Comparison of ENCODE assay signal across 13 mouse cellular contexts in the genomic region with DNA sequence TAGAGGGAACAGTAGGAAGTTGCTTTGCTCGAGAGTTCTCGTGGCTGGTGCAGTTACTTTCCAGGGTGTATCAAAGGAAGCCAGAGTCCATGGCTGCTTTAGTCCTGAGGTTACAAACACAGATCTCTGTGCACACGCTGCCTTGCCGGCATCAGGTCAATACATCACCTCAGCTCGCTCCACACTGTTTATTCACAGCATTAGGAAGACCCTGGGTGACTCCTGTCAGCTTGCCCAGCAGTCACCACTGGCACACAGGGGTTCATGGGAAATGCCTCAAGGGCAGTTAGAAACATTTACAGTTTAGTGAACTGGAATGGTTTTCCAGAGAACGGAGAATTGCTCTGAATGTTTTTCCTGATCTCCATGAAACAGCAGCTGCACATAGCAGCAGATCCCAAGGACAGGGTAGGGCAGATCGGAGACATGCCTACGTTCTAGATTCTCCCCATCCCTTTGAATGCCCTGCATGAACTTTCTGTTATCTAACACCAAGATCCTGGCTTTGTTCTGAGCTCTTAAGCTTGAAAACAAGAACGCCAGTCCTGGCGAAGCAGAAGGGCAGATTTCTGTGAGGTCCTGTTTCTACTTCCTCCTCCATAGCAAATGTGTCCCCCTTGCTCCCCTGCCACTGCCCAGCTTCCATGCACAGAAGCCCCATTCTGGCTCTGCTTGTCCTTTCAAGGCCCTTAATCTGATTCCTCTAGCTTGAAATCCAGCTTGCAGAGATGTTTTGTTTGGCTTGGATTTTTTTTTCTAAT.
DNase-seq lines count a peak whose midpoint lies in the region; ATAC-seq and TF ChIP-seq lines count a peak whose summit lies in the region.
"Had no signal": no experiment of that assay in that cellular context is flagged by ENCODE, and none has a peak within 500 bp of the region (broad histone marks: within the 10 kb centered on the region; RNA-seq: fewer than 3 reads in every experiment).

No protein-coding gene starts in this region.

- peak; percentile 12 to 39 for DNase-seq in heart, adult 18-20 months
- DNase-seq in brain, adult 2 months (ENCODE audit: low read depth, low spot score) = peak; percentile 19
- peak; percentile 12 to 22 for DNase-seq in heart, postnatal 36 days
- peak; percentile 23 to 48 for DNase-seq in kidney, postnatal 4 days
- no peak for DNase-seq in urinary bladder, postnatal 14 days (ENCODE audit: low spot score)
- no peak for DNase-seq in hindbrain, postnatal 0 days (ENCODE audit: low spot score)
- DNase-seq in MN1 (ENCODE audit: low spot score) = no peak
- DNase-seq: layer of hippocampus, postnatal 36 days; lung, postnatal 14 days had no signal

- no peak overlapping the region for H3K9ac ChIP-seq in heart, embryonic 12.5 days
- no peak overlapping the region for H3K9ac ChIP-seq in hindbrain, postnatal 0 days (replicated peaks; ENCODE audit: low read length)
- H3K9ac ChIP-seq: embryonic facial prominence, embryonic 15.5 days; hindbrain, embryonic 15.5 days had no signal

- no peak overlapping the region; the same call in 1 of the 2 replicates for H3K27ac ChIP-seq in heart, embryonic 12.5 days (ENCODE audit: poor library complexity, severe bottlenecking)
- H3K27ac ChIP-seq in hindbrain, postnatal 0 days = no peak overlapping the region
- H3K27ac ChIP-seq: embryonic facial prominence, embryonic 15.5 days; hindbrain, embryonic 15.5 days had no signal

- H3K36me3 ChIP-seq in heart, embryonic 12.5 days = no peaks in the 10 kb centered on the region
- H3K36me3 ChIP-seq in hindbrain, postnatal 0 days (ENCODE audit: insufficient read depth, low read length) = no peaks in the 10 kb centered on the region
- H3K36me3 ChIP-seq: embryonic facial prominence, embryonic 15.5 days; hindbrain, embryonic 15.5 days had no signal

- no peak overlapping the region for H3K4me3 ChIP-seq in heart, embryonic 12.5 days
- no peak overlapping the region for H3K4me3 ChIP-seq in hindbrain, postnatal 0 days (ENCODE audit: low read length)
- H3K4me3 ChIP-seq: embryonic facial prominence, embryonic 15.5 days; hindbrain, embryonic 15.5 days had no signal

- intact Hi-C loops in heart, postnatal 36 days (cut with DNase I) = loop anchor here (5.0 kb wide), 1 partner anchor 74 kb away; no protein-coding TSS in a partner anchor

- no peaks in the 10 kb centered on the region for H3K27me3 ChIP-seq in heart, embryonic 12.5 days (replicated peaks)
- no peaks in the 10 kb centered on the region for H3K27me3 ChIP-seq in hindbrain, postnatal 0 days (ENCODE audit: insufficient read depth, low read length)
- H3K27me3 ChIP-seq: embryonic facial prominence, embryonic 15.5 days; hindbrain, embryonic 15.5 days had no signal

- TF ChIP-seq CTCF in hindbrain, postnatal 0 days (IDR thresholded peaks at IDR 0.05; ENCODE audit: low read depth) = no peak

- 51% methylated on average over 10 of the region's 10 CpGs for WGBS in heart, embryonic 12.5 days
- 52% methylated on average over 10 of the region's 10 CpGs for WGBS in hindbrain, postnatal 0 days

- no peaks in the 10 kb centered on the region for H3K9me3 ChIP-seq in heart, embryonic 12.5 days (replicated peaks)
- no peaks in the 10 kb centered on the region for H3K9me3 ChIP-seq in hindbrain, postnatal 0 days (ENCODE audit: low read length)
- H3K9me3 ChIP-seq: embryonic facial prominence, embryonic 15.5 days; hindbrain, embryonic 15.5 days had no signal

- H3K4me1 ChIP-seq in heart, embryonic 12.5 days (replicated peaks) = peaks cover 18% of the 10 kb centered on the region
- no peaks in the 10 kb centered on the region for H3K4me1 ChIP-seq in hindbrain, postnatal 0 days (ENCODE audit: insufficient read depth, low read length)
- H3K4me1 ChIP-seq: embryonic facial prominence, embryonic 15.5 days had no signal

- no peak for ATAC-seq in heart, embryonic 12.5 days (ENCODE audit: insufficient number of reproducible peaks, low FRiP score)
- ATAC-seq in hindbrain, postnatal 0 days = no peak
- ATAC-seq: activated CD4-positive, CD25-positive, alpha-beta regulatory T cell, adult 4 months had no signal

- no peak overlapping the region for H3K4me2 ChIP-seq in heart, embryonic 12.5 days
- H3K4me2 ChIP-seq in hindbrain, postnatal 0 days (ENCODE audit: low read depth, low read length) = no peak overlapping the region
- H3K4me2 ChIP-seq: embryonic facial prominence, embryonic 15.5 days; hindbrain, embryonic 15.5 days had no signal

Comparison
In these comparisons a context has a peak if more than half of its experiments do, and no peak if none do; other contexts are left out.
1. DNase-seq: peak in heart, adult 18-20 months (2 of 2), brain, adult 2 months (single experiment), heart, postnatal 36 days (2 of 2) and kidney, postnatal 4 days (2 of 2); none in urinary bladder, postnatal 14 days (single experiment), hindbrain, postnatal 0 days (single experiment) and MN1 (single experiment).